Mouse (Mus musculus): ENCODE data around the gene Crybg2. TPM values are rescaled to one million over a fixed set of nuclear protein-coding genes. Genes with fewer than 3 reads are reported as not detected.

The Crybg2 gene
- total RNA-seq, 4 experiments from 2014 or later, result 0.54 to 6.4 (median 3.7) TPM

- DNase-seq (ENCODE audit: low spot score in 2 of 2), result no peak
Observed at GRCm38 (mm10) chr4:134094004-134094564, 33.5 kb downstream of the Crybg2 start.

DNA sequence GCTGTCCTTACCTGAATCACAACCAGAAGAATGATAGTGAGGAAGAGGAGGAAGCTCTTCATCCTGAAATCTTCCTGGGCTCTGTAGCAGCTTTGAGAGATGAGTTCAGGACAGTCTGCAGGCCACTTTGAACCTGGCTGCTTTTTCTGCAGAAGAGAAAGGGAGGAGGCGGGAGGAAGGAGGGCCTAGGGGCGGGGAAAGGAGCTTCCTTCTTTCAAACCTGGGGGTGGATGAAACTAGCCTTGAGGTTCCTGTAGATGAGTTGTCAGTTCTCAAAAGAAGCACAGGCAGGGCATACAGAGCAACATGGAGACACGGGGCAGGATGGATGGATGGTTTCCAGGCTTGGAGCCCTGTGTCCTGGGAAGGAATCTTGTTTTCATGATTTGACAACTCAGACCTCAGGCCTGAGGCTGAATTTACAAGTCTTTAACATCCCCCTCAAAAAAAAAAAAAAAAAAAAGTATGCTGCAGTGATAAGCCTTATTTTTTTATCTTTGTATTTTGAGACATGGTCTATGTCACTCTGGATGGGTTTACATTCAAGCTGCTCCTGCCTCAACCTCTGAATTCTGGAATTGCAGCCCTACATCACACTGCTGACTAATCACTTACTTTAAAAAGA lies 34.4 kb downstream of the Crybg2 start, which contains the start of gene Cd52:
Gene Cd52 (minus strand): TSS at position 160 of the 625 bp plus-strand sequence.
- no peak for DNase-seq (ENCODE audit: low spot score in 2 of 2)

- no peak for DNase-seq (ENCODE audit: low spot score in 2 of 2)
Observed at GRCm38 (mm10) chr4:134096120-134096519, 35.5 kb downstream of the Crybg2 start.

DNA sequence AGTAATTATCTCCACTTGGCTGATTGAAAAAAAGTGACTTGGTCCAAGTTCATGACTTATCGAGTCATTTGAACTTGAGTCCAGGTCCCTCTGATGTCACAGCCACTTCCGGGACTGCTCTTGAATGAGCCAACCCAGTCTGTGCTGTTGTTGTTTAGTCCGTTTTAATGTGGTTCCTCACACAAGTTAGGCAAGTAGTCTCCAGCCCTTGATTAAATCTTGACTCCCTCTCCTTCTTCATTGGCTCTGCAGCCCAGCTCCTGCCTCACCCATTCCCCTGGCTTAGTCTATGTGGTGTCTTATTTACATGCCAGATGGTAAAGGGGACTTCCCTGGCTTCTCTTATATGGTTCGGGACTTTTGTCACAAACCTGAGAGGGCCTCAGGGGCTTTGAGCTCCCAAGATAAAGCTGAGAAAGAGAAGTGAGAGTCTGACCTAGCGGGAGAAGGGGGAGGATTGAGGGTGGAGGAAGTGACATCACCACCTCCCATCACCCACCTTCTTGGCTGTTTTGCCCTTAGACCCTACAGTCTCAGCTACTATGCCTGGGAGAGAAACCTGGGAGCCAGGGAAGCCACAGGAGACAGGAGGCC lies 36.5 kb downstream of the Crybg2 start:
- DNase-seq (ENCODE audit: low spot score in 2 of 2), result no peak

DNA sequence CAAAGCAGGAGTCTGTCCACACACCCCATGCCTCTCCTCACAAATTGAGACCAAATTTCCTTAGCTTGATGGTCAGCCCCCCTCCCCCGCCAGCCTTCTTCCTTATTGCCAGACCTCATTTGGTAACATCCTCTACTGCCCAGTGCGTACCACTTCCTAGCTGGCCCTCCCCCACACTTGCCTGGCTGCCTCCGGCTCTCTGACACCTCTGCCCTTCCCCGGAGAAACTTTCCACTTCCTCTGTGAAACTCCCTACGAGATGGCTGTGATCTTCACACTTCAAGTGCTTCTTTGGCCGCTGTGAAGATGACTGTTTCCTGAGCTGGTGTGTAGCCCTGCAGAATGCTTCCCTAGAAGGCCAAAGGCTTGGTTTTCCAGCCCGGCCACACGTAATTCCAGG lies 38.0 kb downstream of the Crybg2 start:
- DNase-seq (ENCODE audit: low spot score in 2 of 2), result no peak

- no peak for DNase-seq (ENCODE audit: low spot score in 2 of 2)
Observed at GRCm38 (mm10) chr4:134100245-134100644, 39.6 kb downstream of the Crybg2 start.

GRCm38 (mm10) chr4:134101979-134102741 lies 41.5 kb downstream of the Crybg2 start, which contains the start of gene Ubxn11:
Ubxn11 (plus strand) TSS chr4:134102570.
- peak; percentile 91 to 94 for DNase-seq (ENCODE audit: low spot score in 2 of 2)

DNA sequence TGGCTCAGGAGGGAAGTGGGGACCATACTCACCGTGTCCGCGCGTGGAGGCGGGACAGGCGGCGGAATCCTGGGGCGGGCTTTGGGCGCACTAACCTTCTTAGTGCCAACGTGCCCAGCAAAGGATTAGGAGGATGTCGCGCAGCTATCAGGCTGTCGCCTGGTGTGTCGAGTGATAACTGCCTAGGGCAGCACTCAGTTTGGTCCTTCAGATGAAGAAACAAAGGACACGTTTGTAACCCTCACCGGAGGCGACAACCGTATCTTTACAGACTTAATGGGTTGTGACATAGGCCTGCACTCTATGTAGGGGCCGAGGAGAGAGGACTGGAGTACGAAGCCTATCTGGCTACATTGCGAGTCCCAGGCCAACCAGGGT lies 42.1 kb downstream of the Crybg2 start:
- no peak for DNase-seq (ENCODE audit: low spot score in 2 of 2)

DNA sequence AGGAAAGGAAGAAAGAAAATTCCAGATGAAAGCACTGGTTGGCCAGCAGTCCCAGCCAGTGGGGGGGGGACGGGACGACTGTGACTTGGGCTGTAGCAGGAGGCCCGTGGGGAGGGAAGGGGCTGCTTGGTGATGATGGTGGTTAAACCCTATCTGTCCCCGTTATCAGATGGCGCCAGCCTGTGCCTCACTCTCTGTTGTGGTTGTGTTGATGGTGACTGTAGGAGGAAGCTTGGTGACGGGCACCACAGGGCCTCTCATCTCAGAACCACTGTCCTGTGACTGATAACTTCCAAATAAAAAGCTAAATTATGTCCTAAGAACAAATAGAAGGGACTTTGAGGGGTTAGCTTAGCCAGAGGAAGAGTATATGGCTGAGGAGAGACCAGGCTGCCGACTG lies 45.5 kb downstream of the Crybg2 start:
- no peak for DNase-seq (ENCODE audit: low spot score in 2 of 2)

DNA sequence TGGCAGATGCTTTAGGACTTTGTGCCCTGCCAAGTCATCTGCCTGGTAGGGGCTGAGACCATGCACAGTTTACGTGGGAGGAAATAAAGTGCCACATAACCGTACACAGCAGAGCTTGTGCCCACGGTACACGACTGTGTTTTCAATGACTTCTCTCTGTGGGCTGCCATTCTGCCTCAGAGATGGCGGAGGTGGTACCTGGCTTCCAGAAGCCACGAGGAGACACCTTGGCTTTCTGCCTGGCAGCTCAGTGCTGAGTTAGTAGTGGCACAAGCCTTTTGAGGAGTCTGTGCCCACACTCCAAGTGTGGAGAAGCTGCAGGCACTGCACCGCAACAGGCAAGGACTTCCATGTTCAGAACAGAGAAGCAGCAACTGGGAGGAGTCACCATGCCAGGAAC lies 47.1 kb downstream of the Crybg2 start:
- DNase-seq (ENCODE audit: low spot score in 2 of 2), result peak; percentile 58 to 61

DNA sequence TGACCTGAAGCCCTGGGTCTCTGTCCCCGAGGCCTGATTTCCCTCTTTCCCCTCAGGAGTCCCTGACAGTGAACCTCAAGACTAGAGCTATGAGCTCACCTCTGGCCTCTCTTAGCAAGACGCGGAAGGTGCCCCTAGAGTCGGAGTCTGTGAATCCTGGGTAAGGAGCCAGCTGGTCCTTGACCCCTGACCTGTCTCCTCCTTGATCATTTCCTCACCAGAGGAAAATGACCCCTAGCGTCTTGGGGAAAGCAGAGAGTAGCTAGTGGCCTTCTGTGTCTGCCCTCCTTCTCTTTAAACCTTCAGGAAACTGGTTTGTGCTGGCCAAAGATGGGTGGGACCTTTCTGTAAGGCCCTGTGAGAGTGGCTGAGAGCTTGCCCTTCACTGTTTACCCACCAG lies 47.6 kb downstream of the Crybg2 start:
- DNase-seq (ENCODE audit: low spot score in 2 of 2), result no peak

GRCm38 (mm10) chr4:134110653-134111052 lies 50.0 kb downstream of the Crybg2 start:
- DNase-seq (ENCODE audit: low spot score in 2 of 2), result no peak

- DNase-seq (ENCODE audit: low spot score in 2 of 2), result no peak
Observed at GRCm38 (mm10) chr4:134112403-134112802, 51.8 kb downstream of the Crybg2 start.

GRCm38 (mm10) chr4:134113356-134113994 lies 52.9 kb downstream of the Crybg2 start:
- no peak for DNase-seq (ENCODE audit: low spot score in 2 of 2)

DNA sequence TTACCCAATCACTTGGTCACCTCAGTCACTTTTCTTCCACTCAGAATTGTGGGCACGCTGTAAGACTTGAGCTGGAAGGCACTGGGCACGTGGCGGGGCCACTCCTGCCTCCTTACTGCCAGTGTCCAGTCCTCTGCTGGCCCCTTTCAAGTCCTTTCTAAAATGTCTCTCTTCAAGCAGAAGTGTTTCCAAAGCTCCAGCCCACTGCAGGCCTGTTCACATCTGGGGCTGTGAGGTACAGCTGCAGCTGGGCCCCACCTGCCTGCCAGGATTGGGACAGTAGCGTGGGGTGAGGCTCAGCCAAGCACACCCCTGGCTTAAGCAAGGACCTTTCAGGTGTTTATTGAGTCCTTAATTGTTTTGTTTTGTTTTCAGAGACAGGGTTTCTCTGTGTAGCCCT lies 53.4 kb downstream of the Crybg2 start:
- no peak for DNase-seq (ENCODE audit: low spot score in 2 of 2)

- DNase-seq (ENCODE audit: low spot score in 2 of 2), result no peak
Observed at GRCm38 (mm10) chr4:134115215-134116144, 54.9 kb downstream of the Crybg2 start.

DNA sequence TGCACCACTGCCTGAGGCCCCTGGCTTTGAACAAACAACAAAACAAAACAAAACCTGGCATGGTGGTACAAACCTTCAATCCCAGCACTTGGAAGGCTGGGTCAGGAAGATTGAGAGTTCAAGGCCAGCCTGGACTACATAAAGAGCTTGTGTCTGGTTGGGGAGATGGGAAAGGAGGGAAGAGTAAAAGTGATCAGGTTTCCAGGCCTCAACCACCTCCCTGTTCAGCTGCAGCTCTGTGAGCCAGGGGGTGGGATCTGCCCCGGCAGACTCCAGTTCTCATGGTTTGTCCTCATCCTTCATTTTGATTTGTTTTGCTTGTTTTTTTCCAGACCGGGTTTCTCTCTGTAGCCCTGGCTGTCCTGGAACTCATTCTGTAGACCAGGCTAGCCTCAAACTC lies 55.9 kb downstream of the Crybg2 start:
- DNase-seq (ENCODE audit: low spot score in 2 of 2), result no peak

DNA sequence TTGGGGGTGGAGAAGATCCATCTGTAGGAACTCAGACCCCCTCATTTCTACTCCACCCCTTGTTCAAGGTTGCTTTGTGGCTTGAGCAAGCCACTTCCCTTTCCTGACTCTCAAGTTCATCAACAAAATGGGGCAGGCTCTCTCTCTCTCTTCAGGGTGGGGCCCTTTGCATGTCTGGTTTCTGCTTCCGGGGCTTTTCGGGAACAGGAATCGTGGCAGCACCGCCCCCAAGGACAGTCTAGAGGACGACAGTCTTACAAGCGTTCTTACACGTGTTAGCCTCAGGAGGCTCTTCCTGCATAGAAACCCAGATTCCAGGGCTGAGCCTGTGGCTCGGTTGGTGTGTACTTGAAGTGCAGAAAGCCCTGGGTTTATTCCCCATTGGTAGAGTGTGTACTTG lies 56.4 kb downstream of the Crybg2 start:
- DNase-seq (ENCODE audit: low spot score in 2 of 2), result no peak

- DNase-seq (ENCODE audit: low spot score in 2 of 2), result no peak
Observed at GRCm38 (mm10) chr4:134118126-134118800, 57.6 kb downstream of the Crybg2 start.

DNA sequence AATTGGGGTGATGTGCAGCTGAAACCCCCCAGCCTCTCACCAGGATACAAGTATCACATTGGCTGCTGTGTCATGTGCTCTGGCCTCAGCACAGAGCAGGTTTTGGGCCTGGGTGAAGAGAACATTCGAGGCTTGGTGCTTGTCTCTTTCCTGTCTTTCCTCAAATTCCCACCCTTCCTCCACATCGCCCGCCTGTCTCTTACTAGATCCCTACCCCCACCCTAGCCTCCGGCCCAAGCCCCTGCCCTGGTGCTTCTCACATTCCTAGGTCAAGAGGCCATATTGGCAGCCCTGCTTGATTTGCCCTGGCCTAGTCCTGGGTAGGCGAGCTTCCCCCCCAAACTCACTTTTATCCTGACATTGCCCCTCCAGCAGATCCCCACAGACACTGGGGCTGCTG lies 58.4 kb downstream of the Crybg2 start:
- no peak for DNase-seq (ENCODE audit: low spot score in 2 of 2)
